Mouse (Mus musculus): ENCODE data around the gene Pde4dip. TPM values are rescaled to one million over a fixed set of nuclear protein-coding genes. Genes with fewer than 3 reads are reported as not detected.

Gene Pde4dip
- total RNA-seq, 2 experiments from 2014 or later: 221 to 232 TPM

- DNase-seq (ENCODE audit: low spot score in 2 of 2): no peak
Observed at GRCm38 (mm10) chr3:97802927-97803326, 85.6 kb downstream of the Pde4dip start.

- no peak for DNase-seq (ENCODE audit: low spot score in 2 of 2)
Observed at GRCm38 (mm10) chr3:97802297-97802696, 86.2 kb downstream of the Pde4dip start.

GRCm38 (mm10) chr3:97801178-97801699, 87.3 kb downstream of the Pde4dip start:
- DNase-seq (ENCODE audit: low spot score in 2 of 2): no peak

GRCm38 (mm10) chr3:97800657-97801056, 87.8 kb downstream of the Pde4dip start:
- DNase-seq (ENCODE audit: low spot score in 2 of 2): no peak

GRCm38 (mm10) chr3:97800004-97800403, 88.5 kb downstream of the Pde4dip start:
- no peak for DNase-seq (ENCODE audit: low spot score in 2 of 2)

GRCm38 (mm10) chr3:97799267-97799666, 89.2 kb downstream of the Pde4dip start:
- no peak for DNase-seq (ENCODE audit: low spot score in 2 of 2)

GRCm38 (mm10) chr3:97797371-97797770, 91.1 kb downstream of the Pde4dip start:
- DNase-seq (ENCODE audit: low spot score in 2 of 2): no peak

GRCm38 (mm10) chr3:97793995-97794394, 94.5 kb downstream of the Pde4dip start:
- no peak for DNase-seq (ENCODE audit: low spot score in 2 of 2)

- no peak for DNase-seq (ENCODE audit: low spot score in 2 of 2)
Observed at GRCm38 (mm10) chr3:97790150-97790549, 98.4 kb downstream of the Pde4dip start.

GRCm38 (mm10) chr3:97789317-97789716, 99.2 kb downstream of the Pde4dip start:
- no peak for DNase-seq (ENCODE audit: low spot score in 2 of 2)

- no peak for DNase-seq (ENCODE audit: low spot score in 2 of 2)
Observed at GRCm38 (mm10) chr3:97776195-97776594, 112.3 kb downstream of the Pde4dip start.

- no peak for DNase-seq (ENCODE audit: low spot score in 2 of 2)
Observed at GRCm38 (mm10) chr3:97775742-97776141, 112.8 kb downstream of the Pde4dip start.

GRCm38 (mm10) chr3:97774861-97775260, 113.6 kb downstream of the Pde4dip start:
- DNase-seq (ENCODE audit: low spot score in 2 of 2): no peak

- DNase-seq (ENCODE audit: low spot score in 2 of 2): peak; percentile 88 to 93
Observed at GRCm38 (mm10) chr3:97767771-97768762, 120.4 kb downstream of the Pde4dip start.

GRCm38 (mm10) chr3:97767041-97767770, 121.3 kb downstream of the Pde4dip start:
- peak in 1 of 2 experiments; percentile 29 for DNase-seq (ENCODE audit: low spot score in 2 of 2)

- DNase-seq (ENCODE audit: low spot score in 2 of 2): no peak
Observed at GRCm38 (mm10) chr3:97766459-97766858, 122.0 kb downstream of the Pde4dip start.

GRCm38 (mm10) chr3:97764152-97764551, 124.4 kb downstream of the Pde4dip start:
- DNase-seq (ENCODE audit: low spot score in 2 of 2): no peak

GRCm38 (mm10) chr3:97761951-97762350, 126.6 kb downstream of the Pde4dip start:
- DNase-seq (ENCODE audit: low spot score in 2 of 2): no peak

GRCm38 (mm10) chr3:97761168-97761567, 127.3 kb downstream of the Pde4dip start:
- no peak for DNase-seq (ENCODE audit: low spot score in 2 of 2)

GRCm38 (mm10) chr3:97759846-97760245, 128.7 kb downstream of the Pde4dip start:
- DNase-seq (ENCODE audit: low spot score in 2 of 2): no peak

GRCm38 (mm10) chr3:97757501-97757900, 131.0 kb downstream of the Pde4dip start:
- DNase-seq (ENCODE audit: low spot score in 2 of 2): no peak

Measured in layer of hippocampus, postnatal 10 days (tissue).